Mouse (Mus musculus): ENCODE results near the gene Camk1. TPM values are rescaled to one million over a fixed set of nuclear protein-coding genes. Genes with fewer than 3 reads are reported as not detected.

Camk1 gene
- total and polyA plus RNA-seq, 3 experiments: 63.0 to 74.8 (median 68.2) TPM

DNA sequence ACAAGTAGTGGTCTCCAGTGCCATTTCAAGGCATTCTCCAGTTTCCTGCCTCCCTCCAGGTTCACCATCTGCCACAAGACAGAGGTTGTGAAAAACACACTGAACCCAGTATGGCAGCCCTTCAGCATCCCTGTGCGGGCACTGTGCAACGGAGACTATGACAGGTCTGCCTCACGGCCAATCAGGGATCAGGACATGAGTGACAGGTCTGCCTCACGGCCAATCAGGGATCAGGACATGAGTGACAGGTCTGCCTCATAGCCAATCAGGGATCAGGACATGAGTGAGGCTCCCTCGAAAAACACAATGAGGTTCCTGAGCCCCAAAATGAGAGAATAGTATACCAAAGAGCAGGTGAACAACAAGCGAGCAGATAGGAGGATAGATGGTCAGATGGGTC, 53.4 kb downstream of the Camk1 start:
- Histone ChIP-seq H3K79me2 (replicated peaks; ENCODE audit: control insufficient read depth, insufficient read depth, low read length) (no peaks in the 10 kb centered on the region), H3K9ac (ENCODE audit: low read depth, low read length) (no peak overlapping the region), H3K4me1 (ENCODE audit: control insufficient read depth, insufficient read depth, low read length) (no peaks in the 10 kb centered on the region), H3K27ac (no peak overlapping the region), H3K36me3 (ENCODE audit: control insufficient read depth, insufficient read depth, low read length) (no peaks in the 10 kb centered on the region), H3K27me3 (ENCODE audit: control insufficient read depth, insufficient read depth, low read length) (no peaks in the 10 kb centered on the region), H3K4me3 (no peak overlapping the region)
- intact Hi-C loops (cut with DNase I): no loop called here
- no peak for DNase-seq
- TF ChIP-seq CTCF (IDR thresholded peaks at IDR 0.05) (no peak), POLR2A (IDR thresholded peaks at IDR 0.05; ENCODE audit: insufficient read depth, low read depth, low read length) (no peak), EP300 (IDR thresholded peaks at IDR 0.05; ENCODE audit: insufficient read depth, low read depth, low read length) (no peak)
- 68% methylated on average over 6 of the region's 6 CpGs for WGBS

DNA sequence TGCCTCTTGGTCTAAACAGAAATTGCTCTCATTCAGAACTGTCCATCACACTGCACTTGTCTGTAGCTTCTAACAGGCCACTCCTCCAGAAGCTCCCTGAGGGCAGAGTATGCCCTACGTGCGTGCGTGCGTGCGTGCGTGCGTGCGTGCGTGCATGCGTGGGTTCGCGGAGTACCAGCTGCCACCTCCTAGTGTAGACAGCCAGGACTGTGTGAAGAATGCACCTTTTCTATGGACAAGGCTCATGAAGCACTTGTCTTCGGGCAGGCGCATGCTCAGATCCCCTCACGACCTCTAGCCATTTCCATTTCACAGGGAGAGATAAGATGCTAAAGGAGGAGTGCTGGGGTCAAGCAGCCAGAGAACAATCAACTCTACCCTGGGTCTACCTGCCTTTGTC, 54.4 kb downstream of the Camk1 start:
- WGBS: 88% methylated on average over 15 of the region's 15 CpGs
- intact Hi-C loops (cut with DNase I): no loop called here
- Histone ChIP-seq H3K79me2 (replicated peaks; ENCODE audit: control insufficient read depth, insufficient read depth, low read length) (no peaks in the 10 kb centered on the region), H3K9ac (ENCODE audit: low read depth, low read length) (no peak overlapping the region), H3K27me3 (ENCODE audit: control insufficient read depth, insufficient read depth, low read length) (no peaks in the 10 kb centered on the region), H3K4me1 (ENCODE audit: control insufficient read depth, insufficient read depth, low read length) (no peaks in the 10 kb centered on the region), H3K36me3 (ENCODE audit: control insufficient read depth, insufficient read depth, low read length) (no peaks in the 10 kb centered on the region), H3K27ac (no peak overlapping the region), H3K4me3 (no peak overlapping the region)
- no peak for DNase-seq
- TF ChIP-seq POLR2A (IDR thresholded peaks at IDR 0.05; ENCODE audit: insufficient read depth, low read depth, low read length): no peak
- no peak for TF ChIP-seq EP300 (IDR thresholded peaks at IDR 0.05; ENCODE audit: insufficient read depth, low read depth, low read length)
- TF ChIP-seq CTCF (IDR thresholded peaks at IDR 0.05): no peak

DNA sequence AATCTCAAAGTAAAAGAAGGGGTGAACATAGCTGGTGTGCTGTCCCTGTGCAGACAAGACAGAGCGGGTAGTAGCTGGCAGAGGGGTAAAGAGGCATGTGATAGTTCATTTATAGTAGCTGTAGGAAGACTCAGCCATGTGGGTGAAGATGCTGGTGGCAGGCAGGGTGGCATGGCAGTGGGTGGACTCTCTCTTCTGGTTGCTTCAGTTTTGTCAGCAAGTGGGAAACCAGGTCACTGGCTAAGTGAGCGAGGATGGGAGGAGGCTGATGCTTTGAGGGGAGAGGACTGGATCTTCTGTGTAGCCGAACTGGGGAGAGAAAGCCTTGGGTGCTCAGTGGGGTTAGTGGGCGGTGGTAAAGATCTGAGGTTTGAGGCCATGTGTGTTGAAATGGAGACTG, 56.5 kb downstream of the Camk1 start:
- WGBS: 52% methylated on average over 4 of the region's 4 CpGs

DNA sequence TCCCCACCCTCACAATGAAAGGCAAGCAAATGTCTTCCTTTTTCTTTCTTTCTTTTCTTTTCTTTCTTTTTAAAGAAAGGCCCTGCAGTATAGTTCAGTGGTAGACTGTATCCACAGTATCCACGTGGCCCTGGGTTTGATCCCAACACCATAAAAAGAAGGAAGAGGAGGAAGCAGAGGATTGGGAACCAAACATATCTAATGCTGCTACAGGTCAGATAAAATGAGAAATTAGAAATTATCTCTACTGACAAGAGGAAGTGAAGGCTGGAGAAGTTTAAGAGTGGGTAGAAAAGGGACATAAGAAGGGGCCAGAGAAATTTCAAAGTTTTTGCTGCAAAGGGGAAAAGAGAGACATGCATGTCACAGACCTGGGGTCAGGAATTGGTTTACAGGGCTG, 57.5 kb downstream of the Camk1 start:
- no peak for DNase-seq
- WGBS: 59% methylated on average over 1 of the region's 1 CpGs
- intact Hi-C loops (cut with DNase I): no loop called here

More for the DNA sequence above, 56.5 kb downstream of the Camk1 start:
- intact Hi-C loops (cut with DNase I): no loop called here
- no peaks in the 10 kb centered on the region for H3K4me1 ChIP-seq (ENCODE audit: control insufficient read depth, insufficient read depth, low read length)
- H3K27me3 ChIP-seq (ENCODE audit: control insufficient read depth, insufficient read depth, low read length): peaks cover 7% of the 10 kb centered on the region
- H3K27ac ChIP-seq: no peak overlapping the region
- no peaks in the 10 kb centered on the region for H3K36me3 ChIP-seq (ENCODE audit: control insufficient read depth, insufficient read depth, low read length)
- H3K9ac ChIP-seq (ENCODE audit: low read depth, low read length): no peak overlapping the region
- TF ChIP-seq POLR2A (IDR thresholded peaks at IDR 0.05; ENCODE audit: insufficient read depth, low read depth, low read length) (no peak), EP300 (IDR thresholded peaks at IDR 0.05; ENCODE audit: insufficient read depth, low read depth, low read length) (no peak), CTCF (IDR thresholded peaks at IDR 0.05) (no peak)
- H3K4me3 ChIP-seq: no peak overlapping the region
- H3K79me2 ChIP-seq (replicated peaks; ENCODE audit: control insufficient read depth, insufficient read depth, low read length): no peaks in the 10 kb centered on the region
- DNase-seq: no peak

DNA sequence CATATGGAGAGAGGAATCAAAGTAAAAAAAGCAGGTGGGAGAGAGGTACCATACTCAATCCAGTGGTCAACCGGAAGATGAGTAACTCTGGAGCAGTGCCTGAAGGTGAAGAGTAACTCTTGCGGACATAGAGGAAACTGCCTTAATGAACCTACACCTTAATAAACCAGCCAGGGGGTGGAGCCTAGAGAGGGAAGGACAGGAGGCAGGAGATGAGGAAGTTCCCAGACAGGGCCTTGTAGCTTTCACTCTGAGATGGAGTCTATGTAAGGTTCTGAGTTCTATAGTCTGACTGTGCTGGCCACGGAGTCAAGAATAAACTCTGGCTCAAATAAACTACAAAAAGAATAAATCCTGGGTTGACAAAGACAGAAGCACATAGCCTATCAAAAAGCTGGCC, 58.9 kb downstream of the Camk1 start:
- Histone ChIP-seq H3K36me3 (ENCODE audit: control insufficient read depth, insufficient read depth, low read length) (no peaks in the 10 kb centered on the region), H3K4me3 (no peak overlapping the region), H3K79me2 (replicated peaks; ENCODE audit: control insufficient read depth, insufficient read depth, low read length) (no peaks in the 10 kb centered on the region), H3K27ac (no peak overlapping the region), H3K9ac (ENCODE audit: low read depth, low read length) (no peak overlapping the region), H3K4me1 (ENCODE audit: control insufficient read depth, insufficient read depth, low read length) (no peaks in the 10 kb centered on the region), H3K27me3 (ENCODE audit: control insufficient read depth, insufficient read depth, low read length) (peaks cover 9% of the 10 kb centered on the region)
- intact Hi-C loops (cut with DNase I): no loop called here
- TF ChIP-seq EP300 (IDR thresholded peaks at IDR 0.05; ENCODE audit: insufficient read depth, low read depth, low read length): no peak
- TF ChIP-seq POLR2A (IDR thresholded peaks at IDR 0.05; ENCODE audit: insufficient read depth, low read depth, low read length): no peak
- TF ChIP-seq CTCF (IDR thresholded peaks at IDR 0.05): no peak
- 68% methylated on average over 3 of the region's 3 CpGs for WGBS
- DNase-seq: no peak

More for the DNA sequence above, 57.5 kb downstream of the Camk1 start:
- TF ChIP-seq CTCF (IDR thresholded peaks at IDR 0.05) (no peak), POLR2A (IDR thresholded peaks at IDR 0.05; ENCODE audit: insufficient read depth, low read depth, low read length) (no peak), EP300 (IDR thresholded peaks at IDR 0.05; ENCODE audit: insufficient read depth, low read depth, low read length) (no peak)
- H3K36me3 ChIP-seq (ENCODE audit: control insufficient read depth, insufficient read depth, low read length): no peaks in the 10 kb centered on the region
- no peak overlapping the region for H3K4me3 ChIP-seq
- no peak overlapping the region for H3K27ac ChIP-seq
- no peaks in the 10 kb centered on the region for H3K4me1 ChIP-seq (ENCODE audit: control insufficient read depth, insufficient read depth, low read length)
- no peak overlapping the region for H3K9ac ChIP-seq (ENCODE audit: low read depth, low read length)
- peaks cover 9% of the 10 kb centered on the region for H3K27me3 ChIP-seq (ENCODE audit: control insufficient read depth, insufficient read depth, low read length)
- no peaks in the 10 kb centered on the region for H3K79me2 ChIP-seq (replicated peaks; ENCODE audit: control insufficient read depth, insufficient read depth, low read length)

Other genes with a start within 250 kb of the Camk1 start
- under 1 TPM; 0.18 to 0.41 TPM for gene Lhfpl4, start 148.6 kb downstream of the Camk1 start, total RNA-seq (2021)
- 0.23 and 0.44 TPM in 2 replicates for gene Lhfpl4, start 148.6 kb downstream of the Camk1 start, polyA plus RNA-seq (2012; rRNA removed)
- gene Mtmr14, start 106.1 kb downstream of the Camk1 start, total RNA-seq (2021): 10 to 100 TPM; 13.3 to 15.7 TPM
- 17.4 and 23.7 TPM in 2 replicates for gene Mtmr14, start 106.1 kb downstream of the Camk1 start, polyA plus RNA-seq (2012; rRNA removed)
- under 1 TPM in 1 of 2 experiments, not detected in 1; 0.09 TPM for gene Cpne9, start 61.7 kb downstream of the Camk1 start, total RNA-seq (2021)
- gene Cpne9, start 61.7 kb downstream of the Camk1 start, polyA plus RNA-seq (2012; rRNA removed): 0.02 and 0.12 TPM in 2 replicates
- gene Brpf1, start 36.8 kb downstream of the Camk1 start, total RNA-seq (2021): 10 to 100 TPM; 11.0 to 14.4 TPM
- gene Brpf1, start 36.8 kb downstream of the Camk1 start, polyA plus RNA-seq (2012; rRNA removed): 9.9 and 12.8 TPM in 2 replicates
- 1 to 10 TPM; 5.0 to 5.7 TPM for gene Ogg1, start 17.0 kb downstream of the Camk1 start, total RNA-seq (2021)
- gene Ogg1, start 17.0 kb downstream of the Camk1 start, polyA plus RNA-seq (2012; rRNA removed): 10.2 and 10.3 TPM in 2 replicates
- 10 to 100 TPM; 23.5 to 24.2 TPM for gene Tada3, start 33.9 kb upstream of the Camk1 start, total RNA-seq (2021)
- 16.1 and 16.2 TPM in 2 replicates for gene Tada3, start 33.9 kb upstream of the Camk1 start, polyA plus RNA-seq (2012; rRNA removed)
- gene Arpc4, start 34.1 kb upstream of the Camk1 start, total RNA-seq (2021): 10 to 100 TPM; 66.4 to 66.9 TPM
- gene Arpc4, start 34.1 kb upstream of the Camk1 start, polyA plus RNA-seq (2012; rRNA removed): 26.6 and 34.2 TPM in 2 replicates
- 1 to 10 TPM in 1 of 2 experiments, under 1 TPM in 1; 0.97 to 1.5 TPM for gene Ttll3, start 45.3 kb upstream of the Camk1 start, total RNA-seq (2021)
- 3.2 and 4.8 TPM in 2 replicates for gene Ttll3, start 45.3 kb upstream of the Camk1 start, polyA plus RNA-seq (2012; rRNA removed)
- gene Rpusd3, start 75.4 kb upstream of the Camk1 start, total RNA-seq (2021): 10 to 100 TPM in 1 of 2 experiments, 1 to 10 TPM in 1; 8.3 to 10.3 TPM
- gene Rpusd3, start 75.4 kb upstream of the Camk1 start, polyA plus RNA-seq (2012; rRNA removed): 30.4 and 39.0 TPM in 2 replicates
- 10 to 100 TPM in 1 of 2 experiments, 1 to 10 TPM in 1; 7.8 to 10.6 TPM for gene Cidec, start 91.8 kb upstream of the Camk1 start, total RNA-seq (2021)
- 36.8 and 77.7 TPM in 2 replicates for gene Cidec, start 91.8 kb upstream of the Camk1 start, polyA plus RNA-seq (2012; rRNA removed)
- gene Jagn1, start 98.6 kb upstream of the Camk1 start, total RNA-seq (2021): 10 to 100 TPM; 21.1 to 22.5 TPM
- gene Jagn1, start 98.6 kb upstream of the Camk1 start, polyA plus RNA-seq (2012; rRNA removed): 43.3 and 57.2 TPM in 2 replicates
- gene Il17re, start 114.5 kb upstream of the Camk1 start, total RNA-seq (2021): 1 to 10 TPM in 1 of 2 experiments, under 1 TPM in 1; 0.55 to 1.1 TPM
- gene Il17re, start 114.5 kb upstream of the Camk1 start, polyA plus RNA-seq (2012; rRNA removed): 1.2 and 1.9 TPM in 2 replicates
- gene Il17rc, start 127.4 kb upstream of the Camk1 start, total RNA-seq (2021): 1 to 10 TPM; 6.5 to 7.5 TPM
- 12.1 and 13.6 TPM in 2 replicates for gene Il17rc, start 127.4 kb upstream of the Camk1 start, polyA plus RNA-seq (2012; rRNA removed)
- gene Creld1, start 139.3 kb upstream of the Camk1 start, total RNA-seq (2021): 10 to 100 TPM; 53.0 to 56.7 TPM
- gene Creld1, start 139.3 kb upstream of the Camk1 start, polyA plus RNA-seq (2012; rRNA removed): 32.4 and 41.4 TPM in 2 replicates
- gene Prrt3, start 157.9 kb upstream of the Camk1 start, total RNA-seq (2021): not detected
- not detected in 2 replicates for gene Prrt3, start 157.9 kb upstream of the Camk1 start, polyA plus RNA-seq (2012; rRNA removed)
- gene Emc3, start 187.7 kb upstream of the Camk1 start, total RNA-seq (2021): 10 to 100 TPM; 52.5 to 58.2 TPM
- gene Emc3, start 187.7 kb upstream of the Camk1 start, polyA plus RNA-seq (2012; rRNA removed): 41.0 and 66.3 TPM in 2 replicates
- under 1 TPM in 1 of 2 experiments, not detected in 1; 0.18 TPM for gene Fancd2, start 187.7 kb upstream of the Camk1 start, total RNA-seq (2021)
- 0.29 and 0.61 TPM in 2 replicates for gene Fancd2, start 187.7 kb upstream of the Camk1 start, polyA plus RNA-seq (2012; rRNA removed)